Mouse (Mus musculus): Measurements from ENCODE around the gene Foxk2. TPM values are rescaled to one million over a fixed set of nuclear protein-coding genes. Genes with fewer than 3 reads are reported as not detected.

The Foxk2 gene
- polyA plus RNA-seq, 1 experiment from 2014 or later = 2.1 TPM

- Histone ChIP-seq H3K27me3 (ENCODE audit: control insufficient read depth, insufficient read depth, low read depth, low read length) (no peaks in the 10 kb centered on the region), H3K4me2 (ENCODE audit: low read depth, low read length) (no peak overlapping the region), H3K4me3 (ENCODE audit: low read depth, low read length) (no peak overlapping the region), H3K36me3 (ENCODE audit: control insufficient read depth, insufficient read depth) (no peaks in the 10 kb centered on the region; the same call in 1 of the 2 replicates), H3K4me1 (ENCODE audit: control insufficient read depth, low read depth, low read length) (peaks cover 50% of the 10 kb centered on the region), H3K9ac (ENCODE audit: low read depth, low read length) (0 out of 2 replicates have a peak overlapping the region, but pooled peaks have one; percentile 13), H3K27ac (ENCODE audit: low read length) (peak overlapping the region; percentile 71), H3K9me3 (replicated peaks; ENCODE audit: control insufficient read depth, low read length) (no peaks in the 10 kb centered on the region)
- 27% methylated on average over 4 of the region's 4 CpGs for WGBS (ENCODE audit: insufficient replicate concordance)
- ATAC-seq (ENCODE audit: low read depth) = no peak
Measured at GRCm38 (mm10) chr11:121231628-121232291, 28.0 kb upstream of the Foxk2 start.

- 28% methylated on average over 4 of the region's 4 CpGs for WGBS (ENCODE audit: insufficient replicate concordance)
- Histone ChIP-seq H3K36me3 (ENCODE audit: control insufficient read depth, insufficient read depth) (no peaks in the 10 kb centered on the region), H3K9ac (ENCODE audit: low read depth, low read length) (no peak overlapping the region), H3K27me3 (ENCODE audit: control insufficient read depth, insufficient read depth, low read depth, low read length) (no peaks in the 10 kb centered on the region), H3K27ac (ENCODE audit: low read length) (peak overlapping the region; percentile 10), H3K4me2 (ENCODE audit: low read depth, low read length) (no peak overlapping the region), H3K4me1 (ENCODE audit: control insufficient read depth, low read depth, low read length) (peaks cover 48% of the 10 kb centered on the region), H3K9me3 (replicated peaks; ENCODE audit: control insufficient read depth, low read length) (no peaks in the 10 kb centered on the region), H3K4me3 (ENCODE audit: low read depth, low read length) (no peak overlapping the region)
- ATAC-seq (ENCODE audit: low read depth) = no peak
Measured at GRCm38 (mm10) chr11:121232706-121233105, 27.1 kb upstream of the Foxk2 start.

- Histone ChIP-seq H3K27ac (ENCODE audit: low read length) (peak overlapping the region; percentile 99), H3K4me1 (ENCODE audit: control insufficient read depth, low read depth, low read length) (peaks cover 38% of the 10 kb centered on the region), H3K9ac (ENCODE audit: low read depth, low read length) (peak overlapping the region; percentile 87), H3K27me3 (ENCODE audit: control insufficient read depth, insufficient read depth, low read depth, low read length) (no peaks in the 10 kb centered on the region), H3K4me3 (ENCODE audit: low read depth, low read length) (peak overlapping the region; percentile 74), H3K9me3 (replicated peaks; ENCODE audit: control insufficient read depth, low read length) (no peaks in the 10 kb centered on the region), H3K36me3 (ENCODE audit: control insufficient read depth, insufficient read depth) (peaks cover 7% of the 10 kb centered on the region), H3K4me2 (ENCODE audit: low read depth, low read length) (peak overlapping the region; percentile 81)
- WGBS (ENCODE audit: insufficient replicate concordance) = 18% methylated on average over 9 of the region's 9 CpGs
- ATAC-seq (ENCODE audit: low read depth) = no peak
Measured at GRCm38 (mm10) chr11:121235475-121236238, 24.1 kb upstream of the Foxk2 start.

- Histone ChIP-seq H3K4me1 (ENCODE audit: control insufficient read depth, low read depth, low read length) (peaks cover 39% of the 10 kb centered on the region), H3K9ac (ENCODE audit: low read depth, low read length) (peak within 1 kb of the TSS; percentile 87), H3K27me3 (ENCODE audit: control insufficient read depth, insufficient read depth, low read depth, low read length) (no peaks in the 10 kb centered on the region), H3K4me3 (ENCODE audit: low read depth, low read length) (peak within 1 kb of the TSS; percentile 74), H3K36me3 (ENCODE audit: control insufficient read depth, insufficient read depth) (peaks cover 14% of the 10 kb centered on the region), H3K9me3 (replicated peaks; ENCODE audit: control insufficient read depth, low read length) (no peaks in the 10 kb centered on the region), H3K27ac (ENCODE audit: low read length) (peak within 1 kb of the TSS; percentile 99), H3K4me2 (ENCODE audit: low read depth, low read length) (peak within 1 kb of the TSS; percentile 81)
- under 1% methylated on average over 50 of the region's 50 CpGs for WGBS (ENCODE audit: insufficient replicate concordance)
- ATAC-seq (ENCODE audit: low read depth) = peak; percentile 96
Measured at GRCm38 (mm10) chr11:121236564-121237344, 23.0 kb upstream of the Foxk2 start, which contains the start of gene Narf. Gene Narf, plus strand, starts transcription at chr11:121237253.

GRCm38 (mm10) chr11:121237345-121238128, 22.3 kb upstream of the Foxk2 start:
- Histone ChIP-seq H3K27ac (ENCODE audit: low read length) (peak overlapping the region; percentile 97), H3K27me3 (ENCODE audit: control insufficient read depth, insufficient read depth, low read depth, low read length) (no peaks in the 10 kb centered on the region), H3K9me3 (replicated peaks; ENCODE audit: control insufficient read depth, low read length) (no peaks in the 10 kb centered on the region), H3K4me1 (ENCODE audit: control insufficient read depth, low read depth, low read length) (peaks cover 39% of the 10 kb centered on the region), H3K36me3 (ENCODE audit: control insufficient read depth, insufficient read depth) (peaks cover 22% of the 10 kb centered on the region), H3K4me3 (ENCODE audit: low read depth, low read length) (peak overlapping the region; percentile 74), H3K4me2 (ENCODE audit: low read depth, low read length) (peak overlapping the region; percentile 78), H3K9ac (ENCODE audit: low read depth, low read length) (peak overlapping the region; percentile 78)
- WGBS (ENCODE audit: insufficient replicate concordance) = 2% methylated on average over 28 of the region's 28 CpGs
- ATAC-seq (ENCODE audit: low read depth) = peak; percentile 2

- H3K4me3 ChIP-seq (ENCODE audit: low read depth, low read length) = peak overlapping the region; percentile 74
- no peaks in the 10 kb centered on the region for H3K27me3 ChIP-seq (ENCODE audit: control insufficient read depth, insufficient read depth, low read depth, low read length)
- ATAC-seq (ENCODE audit: low read depth) = peak; percentile 33
- H3K36me3 ChIP-seq (ENCODE audit: control insufficient read depth, insufficient read depth) = peaks cover 42% of the 10 kb centered on the region
- peak overlapping the region; percentile 78 for H3K4me2 ChIP-seq (ENCODE audit: low read depth, low read length)
- H3K27ac ChIP-seq (ENCODE audit: low read length) = peak overlapping the region; percentile 96
- H3K4me1 ChIP-seq (ENCODE audit: control insufficient read depth, low read depth, low read length) = peaks cover 29% of the 10 kb centered on the region
- 21% methylated on average over 2 of the region's 2 CpGs for WGBS (ENCODE audit: insufficient replicate concordance)
- peak overlapping the region; percentile 78 for H3K9ac ChIP-seq (ENCODE audit: low read depth, low read length)
- no peaks in the 10 kb centered on the region for H3K9me3 ChIP-seq (replicated peaks; ENCODE audit: control insufficient read depth, low read length)
Measured at GRCm38 (mm10) chr11:121239669-121240068, 20.1 kb upstream of the Foxk2 start.

- no peaks in the 10 kb centered on the region for H3K4me1 ChIP-seq (ENCODE audit: control insufficient read depth, low read depth, low read length)
- H3K9ac ChIP-seq (ENCODE audit: low read depth, low read length) = no peak overlapping the region
- H3K27ac ChIP-seq (ENCODE audit: low read length) = no peak overlapping the region
- H3K4me2 ChIP-seq (ENCODE audit: low read depth, low read length) = no peak overlapping the region
- no peak for ATAC-seq (ENCODE audit: low read depth)
- WGBS (ENCODE audit: insufficient replicate concordance) = 92% methylated on average over 8 of the region's 8 CpGs
- peaks cover 99% of the 10 kb centered on the region for H3K36me3 ChIP-seq (ENCODE audit: control insufficient read depth, insufficient read depth)
- no peaks in the 10 kb centered on the region for H3K27me3 ChIP-seq (ENCODE audit: control insufficient read depth, insufficient read depth, low read depth, low read length)
- H3K9me3 ChIP-seq (replicated peaks; ENCODE audit: control insufficient read depth, low read length) = no peaks in the 10 kb centered on the region
- H3K4me3 ChIP-seq (ENCODE audit: low read depth, low read length) = no peak overlapping the region
Measured at GRCm38 (mm10) chr11:121250196-121250595, 9.6 kb upstream of the Foxk2 start.

- H3K4me3 ChIP-seq (ENCODE audit: low read depth, low read length) = peak overlapping the region; percentile 95
- peak; percentile 38 for ATAC-seq (ENCODE audit: low read depth)
- H3K4me2 ChIP-seq (ENCODE audit: low read depth, low read length) = peak overlapping the region; percentile 88
- no peaks in the 10 kb centered on the region for H3K9me3 ChIP-seq (replicated peaks; ENCODE audit: control insufficient read depth, low read length)
- peak overlapping the region; percentile 82 for H3K27ac ChIP-seq (ENCODE audit: low read length)
- peak overlapping the region; percentile 96 for H3K9ac ChIP-seq (ENCODE audit: low read depth, low read length)
- H3K27me3 ChIP-seq (ENCODE audit: control insufficient read depth, insufficient read depth, low read depth, low read length) = no peaks in the 10 kb centered on the region
- H3K4me1 ChIP-seq (ENCODE audit: control insufficient read depth, low read depth, low read length) = peaks cover 25% of the 10 kb centered on the region
- peaks cover 24% of the 10 kb centered on the region for H3K36me3 ChIP-seq (ENCODE audit: control insufficient read depth, insufficient read depth)
- WGBS (ENCODE audit: insufficient replicate concordance) = under 1% methylated on average over 60 of the region's 60 CpGs
Measured at GRCm38 (mm10) chr11:121260211-121260906, 569 bp downstream of the Foxk2 start.

All from liver, embryonic 16.5 days (tissue).